Mouse (Mus musculus) lung, postnatal 25 days (tissue): ENCODE measurements around the gene Platr17.
A peak's percentile ranks its signal among the peaks of the same experiment; 100 is the strongest.
"Not testable (repeated sequence)": the region's sequence is repeated elsewhere in the genome, so short reads cannot be mapped to it uniquely, and the experiment has no call there.

Experiments
- DNase-seq: peaks from one replicate; pipeline ENCODE4 v3.0.0; 2022; ENCODE audit warnings: low spot score

Gene Platr17

GRCm38 (mm10) chr17:33940981-33941380 lies 36.0 kb downstream of the Platr17 start:
- no peak for DNase-seq

- DNase-seq: no peak
Observed at GRCm38 (mm10) chr17:33941381-33941780, 36.4 kb downstream of the Platr17 start.

DNA sequence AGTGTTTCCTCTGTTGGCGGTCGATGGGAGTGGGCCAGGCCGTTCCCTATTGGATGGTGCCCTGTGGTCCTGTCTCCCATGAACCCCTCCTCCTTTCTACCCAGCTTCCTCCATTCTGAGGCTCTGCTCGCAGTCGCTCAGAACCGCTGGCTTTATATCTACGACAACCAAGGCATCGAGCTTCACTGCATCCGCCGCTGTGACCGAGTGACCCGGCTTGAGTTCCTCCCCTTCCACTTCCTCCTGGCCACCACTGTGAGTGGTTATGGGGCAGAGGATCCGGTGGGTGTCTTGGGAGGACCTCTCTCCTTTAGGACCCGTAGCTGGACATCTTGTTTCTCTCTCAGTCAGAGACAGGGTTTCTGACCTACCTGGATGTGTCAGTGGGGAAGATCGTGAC lies 38.5 kb downstream of the Platr17 start:
- no peak for DNase-seq

DNA sequence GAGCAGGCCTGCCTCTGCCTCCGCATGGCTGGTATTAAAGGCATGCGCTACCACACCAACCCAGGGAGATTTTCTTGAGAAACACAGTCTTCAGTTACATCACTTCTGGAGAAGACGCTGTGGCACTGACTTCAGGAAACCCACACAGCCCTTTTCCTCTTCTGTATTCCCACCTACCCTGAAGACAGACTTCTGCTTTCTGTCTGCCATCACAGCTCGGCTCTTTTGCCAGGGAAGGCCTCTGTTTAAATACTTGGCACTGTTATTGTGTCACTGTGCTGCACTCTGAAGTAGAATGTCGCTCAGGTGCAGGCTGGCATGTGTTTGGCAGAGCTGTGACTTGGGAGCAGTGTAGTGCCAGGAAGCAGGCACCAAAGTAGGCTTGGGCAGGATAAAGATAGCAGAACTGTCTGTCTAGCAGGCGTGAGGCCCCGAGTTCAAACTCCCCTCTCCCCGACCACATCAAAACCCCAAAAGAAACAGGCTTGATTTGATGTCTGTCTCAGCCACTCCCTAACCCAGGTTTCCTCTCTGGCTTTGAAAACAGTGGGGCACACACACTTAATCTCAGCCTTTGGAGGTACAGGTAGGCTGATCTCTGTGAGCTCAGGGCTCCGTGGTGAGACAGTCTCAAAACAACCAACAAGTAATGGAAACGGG lies 42.6 kb downstream of the Platr17 start:
- DNase-seq: no peak

DNA sequence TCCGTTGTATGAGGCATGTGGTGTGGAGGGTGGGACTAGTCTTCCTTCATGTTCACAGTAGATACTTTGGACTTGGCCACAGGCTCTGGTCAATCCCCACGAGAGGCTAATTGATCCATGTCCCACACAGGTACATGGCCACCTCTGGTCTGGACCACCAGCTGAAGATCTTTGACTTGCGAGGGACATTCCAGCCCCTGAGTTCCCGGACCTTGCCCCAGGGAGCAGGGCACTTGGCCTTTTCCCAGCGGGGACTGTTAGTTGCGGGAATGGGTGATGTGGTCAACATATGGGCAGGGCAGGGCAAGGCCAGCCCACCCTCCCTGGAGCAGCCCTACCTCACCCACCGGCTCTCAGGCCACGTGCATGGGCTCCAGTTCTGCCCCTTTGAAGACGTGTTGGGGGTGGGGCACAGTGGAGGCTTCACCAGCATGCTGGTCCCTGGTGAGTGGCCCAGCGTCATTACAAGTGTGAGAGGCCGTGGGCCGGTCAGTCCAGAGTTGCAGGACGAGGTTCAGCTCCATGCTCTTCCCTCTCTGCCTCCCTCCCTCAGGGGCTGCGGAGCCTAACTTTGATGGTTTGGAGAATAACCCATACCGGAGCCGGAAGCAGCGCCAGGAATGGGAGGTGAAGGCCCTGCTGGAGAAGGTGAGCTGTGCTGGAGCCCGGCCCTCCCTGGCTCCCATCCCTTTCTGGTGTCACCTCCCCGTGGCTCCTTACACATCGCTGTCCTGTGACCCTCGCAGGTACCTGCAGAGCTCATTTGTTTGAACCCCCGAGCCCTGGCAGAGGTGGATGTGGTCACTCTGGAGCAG lies 43.4 kb downstream of the Platr17 start:
- no peak for DNase-seq

- DNase-seq: no peak
Observed at GRCm38 (mm10) chr17:33948905-33949537, 44.1 kb downstream of the Platr17 start.

GRCm38 (mm10) chr17:33950131-33950625 lies 45.2 kb downstream of the Platr17 start:
- no peak for DNase-seq

GRCm38 (mm10) chr17:33951021-33951946 lies 46.3 kb downstream of the Platr17 start, which contains the start of gene B3galt4:
Gene B3galt4, minus strand, starts transcription at chr17:33951488.
- peak; percentile 80 for DNase-seq

DNA sequence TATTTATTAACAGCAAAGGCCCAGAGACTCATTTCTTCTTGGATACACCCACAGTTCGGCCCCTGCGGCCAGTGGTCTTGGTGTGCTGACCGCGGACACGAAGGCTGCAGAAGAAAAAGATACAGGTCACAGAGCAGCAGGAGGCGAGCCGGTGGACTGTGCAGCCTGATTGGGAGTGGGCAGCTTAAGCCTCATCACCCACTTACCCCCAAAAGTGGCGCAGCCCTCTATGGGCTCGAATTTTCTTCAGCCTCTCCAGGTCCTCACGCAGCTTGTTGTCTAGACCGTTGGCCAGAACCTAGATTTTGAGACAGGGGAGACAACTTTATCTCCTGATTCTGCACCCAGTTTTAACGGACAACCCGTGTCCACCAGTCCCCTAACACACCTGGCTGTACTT lies 47.1 kb downstream of the Platr17 start:
- not testable (repeated sequence) for DNase-seq

GRCm38 (mm10) chr17:33952879-33953278 lies 47.9 kb downstream of the Platr17 start:
- no peak for DNase-seq

DNA sequence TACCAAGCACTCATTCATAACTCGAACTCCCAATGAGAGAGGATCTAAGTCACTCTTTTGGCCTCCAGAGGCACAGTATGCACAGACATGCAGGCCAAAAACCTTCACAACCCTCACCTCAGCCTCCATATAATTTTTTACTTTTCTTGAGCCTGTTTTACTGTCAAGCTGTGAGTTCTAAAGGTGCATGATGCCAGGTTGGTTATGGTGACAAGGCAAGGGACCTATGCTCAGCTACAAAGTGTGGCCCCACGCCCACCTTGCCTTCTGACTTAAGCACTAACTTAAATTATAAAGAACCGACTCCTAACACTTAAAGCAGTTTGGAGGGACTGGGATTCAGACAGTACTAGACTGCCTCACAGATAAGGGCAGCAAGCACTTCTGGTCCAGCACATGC lies 48.4 kb downstream of the Platr17 start:
- DNase-seq: no peak

DNA sequence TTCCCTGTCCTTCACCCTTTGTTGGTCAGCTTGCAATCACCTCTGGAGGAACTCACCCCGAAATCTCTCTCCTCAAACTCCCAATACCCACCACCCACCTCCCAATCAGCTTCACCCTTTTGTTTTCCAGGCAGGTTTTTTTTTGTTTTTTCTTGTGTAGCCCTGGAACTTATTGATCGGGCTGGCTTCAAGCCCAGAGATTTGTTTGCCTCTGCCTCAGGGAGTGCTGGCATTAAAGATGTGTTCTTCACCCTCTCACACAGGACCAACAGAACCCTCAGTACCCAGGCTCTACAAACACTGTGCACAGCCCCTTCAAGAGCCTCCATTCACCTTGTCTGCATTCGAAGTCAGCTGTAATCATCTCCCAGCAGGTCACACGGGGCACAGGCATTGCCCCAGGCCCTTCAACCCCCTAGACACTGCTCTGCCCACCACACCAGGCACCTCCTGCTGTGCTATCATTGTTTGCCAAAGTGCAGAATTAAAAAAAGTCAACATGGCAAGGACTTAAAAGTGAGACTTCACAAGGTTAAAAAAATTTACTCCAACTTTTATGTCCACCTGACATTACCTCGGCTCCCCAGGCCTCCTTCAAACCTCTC lies 49.1 kb downstream of the Platr17 start:
- no peak for DNase-seq

DNA sequence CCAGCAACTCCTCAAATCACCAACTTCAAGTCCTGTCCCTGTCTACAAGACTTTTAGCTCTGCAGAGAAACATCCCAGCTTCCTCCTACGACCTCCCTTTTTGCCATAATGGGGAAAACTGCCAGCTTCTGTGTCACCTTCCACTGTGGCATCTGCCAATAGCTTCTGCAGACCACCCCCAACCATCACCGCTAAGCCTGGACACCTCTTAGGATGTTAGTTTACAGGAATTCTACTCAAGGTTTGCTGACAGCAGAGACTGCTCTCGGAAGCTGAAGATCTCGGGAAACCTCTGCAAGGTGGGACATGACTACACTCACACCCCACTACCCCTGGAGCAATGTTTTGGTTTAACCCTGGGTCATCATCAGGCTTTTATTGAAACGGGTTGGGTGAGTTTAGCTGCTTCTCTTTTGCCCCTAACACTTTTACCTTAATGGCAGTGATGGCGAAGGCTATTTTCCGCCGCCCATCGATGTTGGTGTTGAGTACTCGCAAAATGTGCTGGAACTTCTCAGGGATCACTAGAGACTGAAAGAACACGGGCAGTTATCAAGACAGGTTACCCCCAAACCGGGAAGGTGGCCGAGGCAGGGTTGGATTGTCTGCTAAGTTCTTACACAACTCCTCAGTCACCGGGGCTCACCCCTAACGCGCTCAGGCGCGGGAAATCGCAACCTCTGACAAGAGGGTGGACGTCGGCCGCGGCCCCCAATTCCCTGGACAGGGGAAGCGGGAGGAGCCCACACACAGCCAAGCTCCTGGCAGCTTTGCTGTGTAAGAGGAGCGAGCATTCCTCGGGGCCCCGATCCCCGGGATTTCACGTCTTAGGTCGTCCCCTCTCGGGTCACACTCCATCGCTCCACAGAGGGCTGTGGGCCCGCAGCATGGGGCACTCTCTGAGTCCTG lies 50.0 kb downstream of the Platr17 start:
- no peak for DNase-seq

GRCm38 (mm10) chr17:33955555-33956214 lies 50.8 kb downstream of the Platr17 start, which contains the start of the genes Vps52 and Rps18:
Gene Vps52, plus strand, starts transcription at chr17:33955812.
Gene Rps18, minus strand, starts transcription at chr17:33956001.
- DNase-seq: peak; percentile 98
